Mouse (Mus musculus) CD4-positive, CD25-positive, alpha-beta regulatory T cell (primary cell): ENCODE results near the gene Gm49369. TPM values are rescaled to one million over a fixed set of nuclear protein-coding genes. Genes with fewer than 3 reads are reported as not detected.

ENCODE experiments used
- polyA plus RNA-seq: library from polyadenylated mRNA; unstranded; fragments of 100-300 nt; shearing (Covaris generic); gene quantifications from one replicate; pipeline ENCODE4 v1.2.1, GENCODE M21; 2017

Gene Gm49369
- not detected for polyA plus RNA-seq

GRCm38 (mm10) chr7:142382567-142382966 is at the start of gene Gm49369:
TSS of gene Gm49369 (minus strand) at chr7:142382667.

DNA sequence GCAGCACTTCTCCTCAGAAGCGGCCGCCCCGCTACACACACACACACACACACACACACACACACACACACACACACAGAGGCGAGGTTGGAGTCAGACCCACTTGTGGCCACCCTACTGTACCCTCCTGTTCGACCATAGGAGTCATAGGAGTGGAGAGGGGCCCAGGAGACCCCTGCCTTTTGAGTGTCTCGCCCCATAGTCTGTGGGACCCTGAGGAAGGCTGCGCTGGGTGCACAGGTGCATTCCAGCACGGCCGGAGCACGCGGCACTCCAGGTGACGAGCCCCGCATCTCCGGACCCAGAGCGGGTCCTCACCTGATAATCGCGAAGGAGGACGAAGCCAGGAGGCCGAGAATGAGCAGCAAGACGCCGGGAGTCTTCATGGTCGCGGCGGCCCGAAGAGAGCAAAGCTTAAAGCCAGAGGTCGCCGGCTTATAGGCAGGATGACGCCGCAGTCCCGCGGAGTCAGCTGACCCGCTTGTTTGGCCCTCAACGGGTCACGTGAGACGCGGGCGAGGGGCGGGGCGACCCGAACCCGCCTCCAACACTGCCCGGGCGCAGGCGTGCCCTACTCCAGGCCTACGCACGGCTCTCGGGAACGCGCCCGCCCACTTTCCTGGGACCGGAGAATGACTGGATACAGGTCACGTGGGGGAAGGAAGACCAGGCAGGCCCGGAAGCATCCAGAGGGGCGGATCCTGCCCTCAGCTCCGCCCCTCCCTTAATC is 5.1 kb upstream of the Gm49369 start, which contains the start of gene Ctsd:
Gene Ctsd, minus strand, starts transcription at position 620 of the 730 bp plus-strand sequence.

DNA sequence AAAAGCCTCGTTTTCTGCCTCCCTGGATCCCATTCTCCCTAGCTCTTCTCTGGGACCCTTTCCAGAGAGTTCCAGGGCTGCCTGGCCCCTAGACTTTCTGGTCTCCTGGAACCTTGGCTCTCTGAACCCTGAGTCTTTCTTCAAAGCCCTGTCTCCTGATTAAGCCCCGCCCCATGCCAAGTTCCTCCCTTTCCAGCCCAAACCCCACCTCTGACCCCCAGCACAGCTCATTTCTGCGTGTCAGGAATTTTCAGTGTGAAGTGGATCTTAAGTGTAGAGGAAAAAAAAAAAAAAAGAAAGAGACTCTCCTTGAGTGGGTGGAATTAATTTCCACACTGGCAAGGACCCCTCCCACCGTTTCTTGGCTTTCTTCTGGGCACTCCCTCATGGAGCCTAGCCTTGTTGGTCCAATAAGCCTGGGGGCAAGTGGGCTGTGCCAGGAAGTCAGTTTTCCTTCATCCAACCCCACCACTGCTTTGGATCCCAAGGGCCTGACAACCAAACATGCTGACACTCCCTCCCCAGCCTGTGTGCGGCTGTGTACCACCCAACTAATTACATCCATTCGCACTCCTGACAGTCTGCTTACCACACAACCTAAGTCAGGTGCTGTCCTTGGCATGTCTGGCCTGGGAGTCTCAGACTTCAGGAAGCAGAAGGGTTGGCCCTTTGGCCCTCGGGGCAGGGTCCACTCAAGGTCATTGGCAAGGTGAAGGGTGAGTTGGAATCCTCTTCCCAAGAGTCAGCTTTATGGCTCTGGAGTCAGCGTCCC is 8.6 kb downstream of the Gm49369 start, which contains the start of gene Ifitm10:
Gene Ifitm10, minus strand, starts transcription at position 113 of the 772 bp plus-strand sequence.

Other genes with a start within 250 kb of the Gm49369 start
- not detected for gene Gm39115, start 246.6 kb downstream of the Gm49369 start, polyA plus RNA-seq
- not detected for gene Gm45337, start 238.1 kb downstream of the Gm49369 start, polyA plus RNA-seq
- not detected for gene Gm29735, start 225.6 kb downstream of the Gm49369 start, polyA plus RNA-seq
- gene Gm4553, start 216.9 kb downstream of the Gm49369 start, polyA plus RNA-seq = not detected
- gene Krtap5-2, start 206.7 kb downstream of the Gm49369 start, polyA plus RNA-seq = not detected
- gene Gm10153, start 192.3 kb downstream of the Gm49369 start, polyA plus RNA-seq = not detected
- gene Krtap5-3, start 181.3 kb downstream of the Gm49369 start, polyA plus RNA-seq = not detected
- not detected for gene Gm7579, start 170.8 kb downstream of the Gm49369 start, polyA plus RNA-seq
- gene Krtap5-5, start 152.7 kb downstream of the Gm49369 start, polyA plus RNA-seq = not detected
- not detected for gene Gm40460, start 141.6 kb downstream of the Gm49369 start, polyA plus RNA-seq
- gene Gm2431, start 124.3 kb downstream of the Gm49369 start, polyA plus RNA-seq = not detected
- not detected for gene Gm4559, start 108.3 kb downstream of the Gm49369 start, polyA plus RNA-seq
- gene Krtap5-1, start 85.5 kb downstream of the Gm49369 start, polyA plus RNA-seq = not detected
- not detected for gene Krtap5-4, start 79.1 kb downstream of the Gm49369 start, polyA plus RNA-seq
- 4.5 TPM for gene Ifitm10, start 8.9 kb downstream of the Gm49369 start, polyA plus RNA-seq
- gene Ctsd, start 5.4 kb upstream of the Gm49369 start, polyA plus RNA-seq = 352 TPM
- gene Syt8, start 52.2 kb upstream of the Gm49369 start, polyA plus RNA-seq = not detected
- gene Tnni2, start 59.1 kb upstream of the Gm49369 start, polyA plus RNA-seq = not detected
- 1,177 TPM for gene Lsp1, start 78.1 kb upstream of the Gm49369 start, polyA plus RNA-seq
- gene Tnnt3, start 116.2 kb upstream of the Gm49369 start, polyA plus RNA-seq = 5.0 TPM
- 6.0 TPM for gene Mrpl23, start 150.0 kb upstream of the Gm49369 start, polyA plus RNA-seq